Mouse (Mus musculus) embryo, embryonic 10 days (tissue): ENCODE results near the gene Dnajc13.

Source experiments
- DNase-seq: peaks from one replicate; pipeline ENCODE4 v3.0.0-alpha.2; 2015; ENCODE audit warnings: low spot score

Dnajc13 gene

GRCm38 (mm10) chr9:104254408-104255180 is 8.1 kb downstream of the Dnajc13 start:
- no peak for DNase-seq

GRCm38 (mm10) chr9:104252637-104253036 is 10.1 kb downstream of the Dnajc13 start:
- no peak for DNase-seq

- DNase-seq = no peak
These were observed 11.0 kb downstream of the Dnajc13 start for GRCm38 (mm10) chr9:104251687-104252086.

GRCm38 (mm10) chr9:104251111-104251510 is 11.6 kb downstream of the Dnajc13 start:
- no peak for DNase-seq

- no peak for DNase-seq
These were observed 15.3 kb downstream of the Dnajc13 start for GRCm38 (mm10) chr9:104247307-104247987.

- no peak for DNase-seq
These were observed 18.8 kb downstream of the Dnajc13 start for GRCm38 (mm10) chr9:104243799-104244466.

- DNase-seq = no peak
These were observed 22.6 kb downstream of the Dnajc13 start for GRCm38 (mm10) chr9:104240146-104240545.

- no peak for DNase-seq
These were observed 23.7 kb downstream of the Dnajc13 start for GRCm38 (mm10) chr9:104239076-104239475.

GRCm38 (mm10) chr9:104236256-104236930 is 26.3 kb downstream of the Dnajc13 start:
- DNase-seq = no peak

- no peak for DNase-seq
These were observed 27.0 kb downstream of the Dnajc13 start for GRCm38 (mm10) chr9:104235751-104236150.

- DNase-seq = no peak
These were observed 28.9 kb downstream of the Dnajc13 start for GRCm38 (mm10) chr9:104233815-104234214.

- no peak for DNase-seq
These were observed 29.7 kb downstream of the Dnajc13 start for GRCm38 (mm10) chr9:104233060-104233459.

GRCm38 (mm10) chr9:104232004-104232403 is 30.7 kb downstream of the Dnajc13 start:
- DNase-seq = no peak

- DNase-seq = no peak
These were observed 51.3 kb downstream of the Dnajc13 start for GRCm38 (mm10) chr9:104211402-104211801.

- DNase-seq = peak; percentile 75
These were observed 58.9 kb downstream of the Dnajc13 start for GRCm38 (mm10) chr9:104203851-104204250.

GRCm38 (mm10) chr9:104194528-104194927 is 68.2 kb downstream of the Dnajc13 start:
- no peak for DNase-seq

GRCm38 (mm10) chr9:104193900-104194299 is 68.8 kb downstream of the Dnajc13 start:
- DNase-seq = no peak

GRCm38 (mm10) chr9:104193327-104193726 is 69.4 kb downstream of the Dnajc13 start:
- no peak for DNase-seq

GRCm38 (mm10) chr9:104192513-104192912 is 70.2 kb downstream of the Dnajc13 start:
- DNase-seq = no peak

GRCm38 (mm10) chr9:104189657-104190056 is 73.1 kb downstream of the Dnajc13 start:
- DNase-seq = no peak

- no peak for DNase-seq
These were observed 74.0 kb downstream of the Dnajc13 start for GRCm38 (mm10) chr9:104188704-104189103.

GRCm38 (mm10) chr9:104187028-104187427 is 75.7 kb downstream of the Dnajc13 start:
- DNase-seq = no peak
